Mouse (Mus musculus): ENCODE data around the gene Ints13. TPM values are rescaled to one million over a fixed set of nuclear protein-coding genes. Genes with fewer than 3 reads are reported as not detected.
"Not testable (repeated sequence)": the region's sequence is repeated elsewhere in the genome, so short reads cannot be mapped to it uniquely, and the experiment has no call there.

The Ints13 gene
- polyA plus RNA-seq, 1 experiment from 2014 or later, result 91.5 TPM

GRCm38 (mm10) chr6:146580381-146580926, 2.8 kb upstream of the Ints13 start:
- 52% methylated on average over 2 of the region's 2 CpGs for WGBS

GRCm38 (mm10) chr6:146578586-146578985, 951 bp upstream of the Ints13 start:
- Histone ChIP-seq H3K9me3 (no peaks in the 10 kb centered on the region), H3K27me3 (replicated peaks; ENCODE audit: low read depth, poor library complexity, severe bottlenecking) (no peaks in the 10 kb centered on the region), H3K4me1 (peaks cover 39% of the 10 kb centered on the region), H3K4me3 (peak overlapping the region; percentile 96), H3K36me3 (replicated peaks) (peaks cover 3% of the 10 kb centered on the region; the same call in 1 of the 2 replicates), H3K27ac (replicated peaks) (peak overlapping the region; percentile 98)
- peak; percentile 12 for DNase-seq (ENCODE audit: low spot score)
- 20% methylated on average over 7 of the region's 7 CpGs for WGBS

More at GRCm38 (mm10) chr6:146580381-146580926, 2.8 kb upstream of the Ints13 start:
- H3K36me3 ChIP-seq (replicated peaks), result peaks cover 6% of the 10 kb centered on the region
- no peak for DNase-seq (ENCODE audit: low spot score)
- no peak overlapping the region for H3K4me3 ChIP-seq
- H3K9me3 ChIP-seq, result no peaks in the 10 kb centered on the region
- H3K27ac ChIP-seq (replicated peaks), result no peak overlapping the region
- H3K27me3 ChIP-seq (replicated peaks; ENCODE audit: low read depth, poor library complexity, severe bottlenecking), result no peaks in the 10 kb centered on the region
- peaks cover 32% of the 10 kb centered on the region for H3K4me1 ChIP-seq

- Histone ChIP-seq H3K27ac (replicated peaks) (peak overlapping the region; percentile 98), H3K36me3 (replicated peaks) (peaks cover 3% of the 10 kb centered on the region; the same call in 1 of the 2 replicates), H3K9me3 (no peaks in the 10 kb centered on the region), H3K4me1 (peaks cover 39% of the 10 kb centered on the region), H3K4me3 (peak overlapping the region; percentile 96), H3K27me3 (replicated peaks; ENCODE audit: low read depth, poor library complexity, severe bottlenecking) (no peaks in the 10 kb centered on the region)
- DNase-seq (ENCODE audit: low spot score), result no peak
- WGBS, result under 1% methylated on average over 22 of the region's 22 CpGs
These were observed 486 bp upstream of the Ints13 start for GRCm38 (mm10) chr6:146578111-146578531.

- H3K4me3 ChIP-seq, result peak within 1 kb of the TSS; percentile 96
- no peak for DNase-seq (ENCODE audit: low spot score)
- no peaks in the 10 kb centered on the region for H3K27me3 ChIP-seq (replicated peaks; ENCODE audit: low read depth, poor library complexity, severe bottlenecking)
- WGBS, result under 1% methylated on average over 13 of the region's 13 CpGs
- H3K36me3 ChIP-seq (replicated peaks), result peaks cover 8% of the 10 kb centered on the region
- peak within 1 kb of the TSS; percentile 98 for H3K27ac ChIP-seq (replicated peaks)
- H3K9me3 ChIP-seq, result no peaks in the 10 kb centered on the region
- peaks cover 39% of the 10 kb centered on the region for H3K4me1 ChIP-seq
These were observed 732 bp downstream of the Ints13 start, which contains the start of gene Fgfr1op2 for GRCm38 (mm10) chr6:146576903-146577302. Gene Fgfr1op2 (plus strand): TSS chr6:146577203.

GRCm38 (mm10) chr6:146572073-146572472, 5.6 kb downstream of the Ints13 start:
- Histone ChIP-seq H3K4me1 (peaks cover 21% of the 10 kb centered on the region), H3K36me3 (replicated peaks) (peaks cover 40% of the 10 kb centered on the region), H3K9me3 (no peaks in the 10 kb centered on the region), H3K27me3 (replicated peaks; ENCODE audit: low read depth, poor library complexity, severe bottlenecking) (no peaks in the 10 kb centered on the region), H3K4me3 (no peak overlapping the region), H3K27ac (replicated peaks) (no peak overlapping the region)
- DNase-seq (ENCODE audit: low spot score), result no peak

GRCm38 (mm10) chr6:146562461-146562860, 15.2 kb downstream of the Ints13 start:
- not testable (repeated sequence) for H3K27ac ChIP-seq (replicated peaks); H3K9me3 ChIP-seq; H3K4me3 ChIP-seq; H3K4me1 ChIP-seq; H3K27me3 ChIP-seq (replicated peaks; ENCODE audit: low read depth, poor library complexity, severe bottlenecking); DNase-seq (ENCODE audit: low spot score)
- H3K36me3 ChIP-seq (replicated peaks), result peaks cover 90% of the 10 kb centered on the region
- WGBS, result 75% methylated on average over 1 of the region's 1 CpGs

- H3K27me3 ChIP-seq (replicated peaks; ENCODE audit: low read depth, poor library complexity, severe bottlenecking), result no peaks in the 10 kb centered on the region
- peaks cover 97% of the 10 kb centered on the region for H3K36me3 ChIP-seq (replicated peaks)
- no peaks in the 10 kb centered on the region for H3K4me1 ChIP-seq
- no peak for DNase-seq (ENCODE audit: low spot score)
- no peaks in the 10 kb centered on the region for H3K9me3 ChIP-seq
- H3K27ac ChIP-seq (replicated peaks), result no peak overlapping the region
- H3K4me3 ChIP-seq, result no peak overlapping the region
These were observed 26.3 kb downstream of the Ints13 start for GRCm38 (mm10) chr6:146551326-146551725.

GRCm38 (mm10) chr6:146550421-146550820, 27.2 kb downstream of the Ints13 start:
- H3K4me3 ChIP-seq, result no peak overlapping the region
- H3K4me1 ChIP-seq, result no peaks in the 10 kb centered on the region
- H3K27ac ChIP-seq (replicated peaks), result no peak overlapping the region
- peaks cover 97% of the 10 kb centered on the region for H3K36me3 ChIP-seq (replicated peaks)
- no peak for DNase-seq (ENCODE audit: low spot score)
- WGBS, result 88% methylated on average over 2 of the region's 2 CpGs
- H3K9me3 ChIP-seq, result no peaks in the 10 kb centered on the region
- H3K27me3 ChIP-seq (replicated peaks; ENCODE audit: low read depth, poor library complexity, severe bottlenecking), result no peaks in the 10 kb centered on the region

GRCm38 (mm10) chr6:146545289-146545865, 32.3 kb downstream of the Ints13 start:
- peaks cover 53% of the 10 kb centered on the region for H3K36me3 ChIP-seq (replicated peaks)
- no peak overlapping the region for H3K4me3 ChIP-seq
- no peaks in the 10 kb centered on the region for H3K4me1 ChIP-seq
- H3K27ac ChIP-seq (replicated peaks), result no peak overlapping the region
- no peaks in the 10 kb centered on the region for H3K9me3 ChIP-seq
- DNase-seq (ENCODE audit: low spot score), result no peak
- WGBS, result 81% methylated on average over 5 of the region's 5 CpGs
- no peaks in the 10 kb centered on the region for H3K27me3 ChIP-seq (replicated peaks; ENCODE audit: low read depth, poor library complexity, severe bottlenecking)

GRCm38 (mm10) chr6:146544622-146545021, 33.0 kb downstream of the Ints13 start:
- H3K9me3 ChIP-seq, result no peaks in the 10 kb centered on the region
- 93% methylated on average over 1 of the region's 1 CpGs for WGBS
- peaks cover 45% of the 10 kb centered on the region for H3K36me3 ChIP-seq (replicated peaks)
- H3K27ac ChIP-seq (replicated peaks), result no peak overlapping the region
- H3K4me3 ChIP-seq, result no peak overlapping the region
- H3K4me1 ChIP-seq, result no peaks in the 10 kb centered on the region
- no peak for DNase-seq (ENCODE audit: low spot score)
- no peaks in the 10 kb centered on the region for H3K27me3 ChIP-seq (replicated peaks; ENCODE audit: low read depth, poor library complexity, severe bottlenecking)

GRCm38 (mm10) chr6:146540386-146540785, 37.2 kb downstream of the Ints13 start:
- H3K9me3 ChIP-seq, result no peaks in the 10 kb centered on the region
- WGBS, result 83% methylated on average over 3 of the region's 3 CpGs
- H3K27me3 ChIP-seq (replicated peaks; ENCODE audit: low read depth, poor library complexity, severe bottlenecking), result no peaks in the 10 kb centered on the region
- peaks cover 6% of the 10 kb centered on the region for H3K36me3 ChIP-seq (replicated peaks)
- no peak overlapping the region for H3K4me3 ChIP-seq
- no peak overlapping the region for H3K27ac ChIP-seq (replicated peaks)
- H3K4me1 ChIP-seq, result 0 out of 2 replicates have a peak, but pooled peaks cover 2% of the 10 kb centered on the region
- no peak for DNase-seq (ENCODE audit: low spot score)

- H3K27me3 ChIP-seq (replicated peaks; ENCODE audit: low read depth, poor library complexity, severe bottlenecking), result no peaks in the 10 kb centered on the region
These were observed 39.0 kb downstream of the Ints13 start for GRCm38 (mm10) chr6:146538661-146539060.

GRCm38 (mm10) chr6:146538071-146538470, 39.6 kb downstream of the Ints13 start:
- no peak overlapping the region for H3K4me3 ChIP-seq
- H3K36me3 ChIP-seq (replicated peaks), result no peaks in the 10 kb centered on the region
- H3K9me3 ChIP-seq, result no peaks in the 10 kb centered on the region
- no peak overlapping the region for H3K27ac ChIP-seq (replicated peaks)
- 69% methylated on average over 2 of the region's 2 CpGs for WGBS
- H3K4me1 ChIP-seq, result 0 out of 2 replicates have a peak, but pooled peaks cover 2% of the 10 kb centered on the region
- DNase-seq (ENCODE audit: low spot score), result no peak
- no peaks in the 10 kb centered on the region for H3K27me3 ChIP-seq (replicated peaks; ENCODE audit: low read depth, poor library complexity, severe bottlenecking)

More at GRCm38 (mm10) chr6:146538661-146539060, 39.0 kb downstream of the Ints13 start:
- Histone ChIP-seq H3K4me1 (0 out of 2 replicates have a peak, but pooled peaks cover 2% of the 10 kb centered on the region), H3K36me3 (replicated peaks) (no peaks in the 10 kb centered on the region), H3K4me3 (no peak overlapping the region), H3K9me3 (no peaks in the 10 kb centered on the region), H3K27ac (replicated peaks) (no peak overlapping the region)
- DNase-seq (ENCODE audit: low spot score), result no peak
- WGBS, result 66% methylated on average over 4 of the region's 4 CpGs

Measured in embryonic facial prominence, embryonic 10.5 days (tissue).